Mouse (Mus musculus) natural killer cell, adult 2 months (primary cell): ENCODE results near the gene Spin2e.
"Not testable (repeated sequence)": the region's sequence is repeated elsewhere in the genome, so short reads cannot be mapped to it uniquely, and the experiment has no call there.

Source experiments
- DNase-seq, 2 experiments: peaks; one replicate each; pipeline ENCODE4 v3.0.0; 2022; ENCODE audit warnings: low spot score in 2 of 2

Gene Spin2e

DNA sequence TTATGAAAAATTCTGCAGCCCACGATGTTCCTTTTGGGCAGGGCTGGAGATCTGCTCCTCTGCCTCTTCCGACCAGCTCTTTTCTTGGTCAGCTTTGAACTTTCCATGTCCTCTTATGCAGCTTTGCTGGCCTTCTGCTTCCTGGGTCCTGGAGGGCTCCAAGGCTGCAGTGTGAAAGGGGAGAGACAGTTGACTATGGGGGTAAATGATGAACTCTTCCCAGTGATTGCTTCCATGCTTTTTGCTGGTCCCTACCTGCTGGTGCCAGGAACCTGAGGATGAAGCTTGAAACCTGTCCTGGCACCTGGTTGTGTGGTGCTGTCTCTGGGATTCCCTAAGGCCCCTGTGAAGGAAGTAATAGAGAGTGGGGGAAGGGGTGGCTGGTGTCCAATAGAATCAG is at the start of gene Spin2e:
Gene Spin2e, minus strand, starts transcription at position 101 of the 400 bp plus-strand sequence.
- DNase-seq, result not testable (repeated sequence)

DNA sequence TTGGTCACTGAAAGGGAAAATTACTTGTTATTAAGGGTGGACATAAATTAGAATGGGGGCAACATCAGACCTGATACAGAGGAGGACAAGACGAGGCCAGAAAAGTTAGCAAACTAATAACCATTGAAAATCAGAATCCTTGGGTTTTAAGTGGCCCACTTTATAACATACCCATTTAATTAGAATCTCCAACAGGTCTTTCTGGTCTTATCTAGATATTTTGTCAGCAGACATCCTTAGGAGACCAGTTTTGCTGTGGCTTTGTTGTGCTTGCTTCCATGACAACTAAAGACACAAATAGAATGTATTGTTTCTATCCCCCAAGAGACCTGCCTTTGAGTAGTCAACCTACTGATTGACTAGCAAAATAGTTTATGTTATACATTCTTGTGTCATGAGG is 44.5 kb downstream of the Spin2e start, which contains the start of gene Gm21883:
Gene Gm21883, minus strand, starts transcription at position 101 of the 400 bp plus-strand sequence.
- not testable (repeated sequence) for DNase-seq
